In the genomic region with DNA sequence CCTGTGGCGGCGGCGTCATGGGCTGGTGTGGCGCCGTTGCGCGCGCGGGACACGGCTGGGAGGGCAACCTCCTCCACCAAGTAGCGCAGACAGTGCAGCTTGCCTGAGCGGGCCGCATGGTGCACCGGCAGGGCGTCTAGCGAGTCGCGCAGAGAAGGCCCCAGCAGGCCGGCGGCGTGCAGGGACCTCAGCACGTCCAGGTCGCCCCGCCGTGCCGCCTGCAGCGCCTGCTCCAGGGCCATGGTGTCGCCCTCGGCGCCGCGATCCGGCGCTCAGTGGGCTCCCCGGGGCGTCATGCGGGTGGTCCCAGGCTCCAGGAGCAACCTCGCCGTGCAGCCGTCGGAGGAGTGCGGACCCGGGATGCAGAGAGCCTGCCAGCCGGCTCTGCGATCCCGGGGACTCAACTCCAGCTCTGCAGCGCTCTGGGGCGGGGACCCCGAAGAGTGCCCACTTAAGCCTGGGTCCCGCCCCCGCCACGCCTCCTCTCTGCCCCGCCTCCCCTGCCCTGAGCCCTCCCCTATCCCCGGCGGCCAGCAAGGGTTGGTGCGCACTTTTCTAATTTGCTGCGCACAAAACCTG, we compare ENCODE assay signal across 8 mouse cellular contexts. TPM values are rescaled to one million over a fixed set of nuclear protein-coding genes. Genes with fewer than 3 reads are reported as not detected.
DNase-seq lines count a peak whose midpoint lies in the region; ATAC-seq and TF ChIP-seq lines count a peak whose summit lies in the region.

TSS of gene Espn (minus strand) at position 406 of the 579 bp plus-strand sequence.

- H3K4me1 ChIP-seq in forebrain, postnatal 0 days (ENCODE audit: insufficient read depth), result no peaks in the 10 kb centered on the region
- no peaks in the 10 kb centered on the region; the same call in 1 of the 2 replicates for H3K4me1 ChIP-seq in intestine, postnatal 0 days (replicated peaks; ENCODE audit: control insufficient read depth, insufficient read depth, low read length)
- peaks cover 12% of the 10 kb centered on the region for H3K4me1 ChIP-seq in lung, embryonic 16.5 days (replicated peaks; ENCODE audit: control insufficient read depth, insufficient read depth, low read length)

- H3K36me3 ChIP-seq in forebrain, postnatal 0 days (ENCODE audit: insufficient read depth), result no peaks in the 10 kb centered on the region
- H3K36me3 ChIP-seq in intestine, postnatal 0 days (ENCODE audit: control insufficient read depth, insufficient read depth), result no peaks in the 10 kb centered on the region
- no peaks in the 10 kb centered on the region for H3K36me3 ChIP-seq in lung, embryonic 16.5 days (ENCODE audit: control insufficient read depth, insufficient read depth, low read length)

- H3K4me3 ChIP-seq in forebrain, postnatal 0 days (ENCODE audit: low read depth, low read length), result peak within 1 kb of the TSS; percentile 18
- H3K4me3 ChIP-seq in intestine, postnatal 0 days (ENCODE audit: low read depth, low read length), result peak within 1 kb of the TSS; percentile 28
- H3K4me3 ChIP-seq in lung, embryonic 16.5 days (ENCODE audit: low read length), result peak within 1 kb of the TSS; percentile 47

- H3K27ac ChIP-seq in forebrain, postnatal 0 days (ENCODE audit: low read depth, low read length), result no peak within 1 kb of the TSS
- no peak within 1 kb of the TSS for H3K27ac ChIP-seq in intestine, postnatal 0 days (ENCODE audit: low read depth, low read length)
- no peak within 1 kb of the TSS for H3K27ac ChIP-seq in lung, embryonic 16.5 days (ENCODE audit: low read length)

- peaks cover 48% of the 10 kb centered on the region for H3K27me3 ChIP-seq in forebrain, postnatal 0 days (ENCODE audit: insufficient read depth, low read length)
- peaks cover 29% of the 10 kb centered on the region for H3K27me3 ChIP-seq in intestine, postnatal 0 days (replicated peaks; ENCODE audit: control insufficient read depth, insufficient read depth, low read length)
- H3K27me3 ChIP-seq in lung, embryonic 16.5 days (ENCODE audit: control insufficient read depth, insufficient read depth, low read depth, low read length), result peaks cover 47% of the 10 kb centered on the region

- intact Hi-C loops in left cerebral cortex, postnatal 4 days (cut with DNase I), result no loop called here
- intact Hi-C loops in left cerebral cortex, postnatal 36 days (cut with DNase I), result no loop called here

- peak within 1 kb of the TSS; percentile 27 for H3K4me2 ChIP-seq in forebrain, postnatal 0 days (ENCODE audit: low read depth)
- peak within 1 kb of the TSS; percentile 69 for H3K4me2 ChIP-seq in intestine, postnatal 0 days (replicated peaks; ENCODE audit: low read depth)
- H3K4me2 ChIP-seq in lung, embryonic 16.5 days (ENCODE audit: low read depth, low read length), result peak within 1 kb of the TSS; percentile 80

- peak; percentile 65 for ATAC-seq in forebrain, postnatal 0 days
- ATAC-seq in intestine, postnatal 0 days, result no peak
- ATAC-seq in lung, embryonic 16.5 days (ENCODE audit: low read depth), result peak; percentile 94

- TF ChIP-seq CTCF in forebrain, postnatal 0 days (IDR thresholded peaks at IDR 0.05; ENCODE audit: low read depth), result no peak
- no peak for TF ChIP-seq CTCF in intestine, postnatal 0 days (IDR thresholded peaks at IDR 0.05; ENCODE audit: low read depth)

- no peaks in the 10 kb centered on the region for H3K9me3 ChIP-seq in forebrain, postnatal 0 days (ENCODE audit: low read length)
- no peaks in the 10 kb centered on the region for H3K9me3 ChIP-seq in intestine, postnatal 0 days (ENCODE audit: control insufficient read depth)
- no peaks in the 10 kb centered on the region for H3K9me3 ChIP-seq in lung, embryonic 16.5 days (ENCODE audit: control insufficient read depth, low read length)

- H3K9ac ChIP-seq in forebrain, postnatal 0 days, result no peak within 1 kb of the TSS
- no peak within 1 kb of the TSS for H3K9ac ChIP-seq in intestine, postnatal 0 days (ENCODE audit: low read depth, low read length)
- peak within 1 kb of the TSS; percentile 46 for H3K9ac ChIP-seq in lung, embryonic 16.5 days (ENCODE audit: low read length)

- DNase-seq in left cerebral cortex, postnatal 4 days, result peak; percentile 54
- DNase-seq in left cerebral cortex, adult 18-20 months (ENCODE audit: low spot score in 2 of 2), result no peak
- no peak for DNase-seq in forebrain, postnatal 0 days
- peak; percentile 74 for DNase-seq in retina, embryonic 14.5 days (ENCODE audit: low spot score)
- no peak for DNase-seq in right cerebral cortex, adult 2 months (ENCODE audit: low spot score in 2 of 2)
- no peak for DNase-seq in left cerebral cortex, postnatal 36 days (ENCODE audit: low spot score in 2 of 2)

- WGBS in forebrain, postnatal 0 days, result 5% methylated on average over 55 of the region's 57 CpGs
- 2% methylated on average over 42 of the region's 57 CpGs for WGBS in intestine, postnatal 0 days
- WGBS in lung, embryonic 16.5 days, result 1% methylated on average over 55 of the region's 57 CpGs

RNA-seq across cellular contexts. Expression of gene Espn, which starts in this region (rescaled TPM):
- total RNA-seq in left cerebral cortex, postnatal 4 days (2021), result under 1 TPM in 1 of 2 experiments, not detected in 1; 0.46 TPM
- total RNA-seq in left cerebral cortex, adult 18-20 months (2021), result 1 to 10 TPM; 3.0 to 3.4 TPM
- 0.08 and 0.71 TPM in 2 replicates for total RNA-seq in forebrain, postnatal 0 days (2014; rRNA removed)
- 0.50 and 0.69 TPM in 2 replicates for polyA plus RNA-seq in forebrain, postnatal 0 days (2015; fragmentation: Nextera tagmentation; extraction: Ambion mirVana)
- 260 and 264 TPM in 2 replicates for polyA plus RNA-seq in intestine, postnatal 0 days (2015; fragmentation: Nextera tagmentation; extraction: Ambion mirVana)
- 6.6 and 10.1 TPM in 2 replicates for polyA plus RNA-seq in lung, embryonic 16.5 days (2015; fragmentation: Nextera tagmentation; extraction: Ambion mirVana)
- total RNA-seq in left cerebral cortex, postnatal 36 days (2021), result 1 to 10 TPM; 1.4 to 2.0 TPM

Comparison
In these comparisons a context has a peak if more than half of its experiments do, and no peak if none do; other contexts are left out.
1. RNA of gene Espn (polyA plus RNA-seq): 260 to 264 TPM in intestine, postnatal 0 days; 6.6 to 10.1 TPM in lung, embryonic 16.5 days and 0.50 to 0.69 TPM in forebrain, postnatal 0 days; every median in the first group is over 10 times any median in the second.
2. Peak in DNase-seq in left cerebral cortex, postnatal 4 days; RNA of the gene not detected or under 1 TPM.
3. Peak in ATAC-seq, H3K4me3 ChIP-seq and H3K4me2 ChIP-seq in forebrain, postnatal 0 days; RNA of the gene not detected or under 1 TPM.
4. H3K4me2 ChIP-seq: peak in every context shown above with its lines; median percentile 80 in lung, embryonic 16.5 days; 69 in intestine, postnatal 0 days; 27 in forebrain, postnatal 0 days.
5. Peak in every context shown above with its lines, with median percentiles within 50 percentile points of each other: H3K4me3 ChIP-seq.